Comparison of ENCODE assay signal across 13 mouse cellular contexts in genomic region chr5:98179606-98180005, GRCm38 (mm10). TPM values are rescaled to one million over a fixed set of nuclear protein-coding genes. Genes with fewer than 3 reads are reported as not detected.
DNase-seq lines count a peak whose midpoint lies in the region; ATAC-seq and TF ChIP-seq lines count a peak whose summit lies in the region.
"Had no signal": no experiment of that assay in that cellular context is flagged by ENCODE, and none has a peak within 500 bp of the region (broad histone marks: within the 10 kb centered on the region; RNA-seq: fewer than 3 reads in every experiment).

No protein-coding gene starts in this region.

- intact Hi-C loops in heart, postnatal 36 days (cut with DNase I): loop anchor here (10.0 kb wide), 1 partner anchor 845 kb away; no protein-coding TSS in a partner anchor

- peak overlapping the region; percentile 45 for H3K4me2 ChIP-seq in hindbrain, embryonic 12.5 days (replicated peaks)
- peak overlapping the region; percentile 49 for H3K4me2 ChIP-seq in midbrain, postnatal 0 days (ENCODE audit: low read depth, low read length, poor library complexity, severe bottlenecking)
- H3K4me2 ChIP-seq: liver, embryonic 13.5 days had no signal

- no peaks in the 10 kb centered on the region for H3K27me3 ChIP-seq in cerebellum, adult 2 months (ENCODE audit: control insufficient read depth, insufficient read depth, low read length)
- peaks cover 53% of the 10 kb centered on the region for H3K27me3 ChIP-seq in hindbrain, embryonic 12.5 days
- H3K27me3 ChIP-seq in midbrain, postnatal 0 days (ENCODE audit: insufficient read depth, low read length): peaks cover 41% of the 10 kb centered on the region

- TF ChIP-seq POLR2A in cerebellum, adult 2 months (IDR thresholded peaks at IDR 0.05; ENCODE audit: borderline replicate concordance, insufficient read depth, low read length): no peak

- H3K27ac ChIP-seq in cerebellum, adult 2 months (ENCODE audit: insufficient read depth, low read length): no peak overlapping the region; the same call in 1 of the 2 replicates
- H3K27ac ChIP-seq in hindbrain, embryonic 12.5 days: no peak overlapping the region
- no peak overlapping the region for H3K27ac ChIP-seq in midbrain, postnatal 0 days (ENCODE audit: low read depth, low read length)
- H3K27ac ChIP-seq: heart, embryonic 13.5 days; liver, embryonic 13.5 days; macrophage had no signal

- no peaks in the 10 kb centered on the region for H3K9me3 ChIP-seq in hindbrain, embryonic 12.5 days (replicated peaks)
- no peaks in the 10 kb centered on the region for H3K9me3 ChIP-seq in midbrain, postnatal 0 days (ENCODE audit: low read length)
- H3K9me3 ChIP-seq: heart, embryonic 13.5 days; liver, embryonic 13.5 days had no signal

- H3K36me3 ChIP-seq in hindbrain, embryonic 12.5 days: no peaks in the 10 kb centered on the region
- H3K36me3 ChIP-seq in midbrain, postnatal 0 days (ENCODE audit: insufficient read depth, low read length): no peaks in the 10 kb centered on the region
- H3K36me3 ChIP-seq: heart, embryonic 13.5 days; liver, embryonic 13.5 days had no signal

- DNase-seq in cerebellum, adult 2 months: peak; percentile 30 to 50
- DNase-seq in cerebellum, postnatal 36 days: no peak
- DNase-seq in embryo, embryonic 10.5 days (ENCODE audit: low spot score): peak; percentile 71
- peak; percentile 57 for DNase-seq in midbrain, postnatal 0 days (ENCODE audit: low spot score)
- no peak for DNase-seq in heart, postnatal 36 days
- no peak for DNase-seq in ovary, postnatal 14 days (ENCODE audit: low spot score)
- DNase-seq: adrenal gland, adult 2 months; liver, embryonic 13.5 days had no signal

- no peaks in the 10 kb centered on the region for H3K4me1 ChIP-seq in cerebellum, adult 2 months (ENCODE audit: control insufficient read depth, insufficient read depth, low read length)
- peaks cover 25% of the 10 kb centered on the region for H3K4me1 ChIP-seq in hindbrain, embryonic 12.5 days
- H3K4me1 ChIP-seq in midbrain, postnatal 0 days (ENCODE audit: insufficient read depth, low read length): 0 out of 2 replicates have a peak, but pooled peaks cover 4% of the 10 kb centered on the region
- H3K4me1 ChIP-seq: liver, embryonic 13.5 days had no signal

- H3K4me3 ChIP-seq in cerebellum, adult 2 months (replicated peaks; ENCODE audit: insufficient read depth, low read depth, low read length): peak overlapping the region; percentile 28
- peak overlapping the region; percentile 37; the same call in 1 of the 2 replicates for H3K4me3 ChIP-seq in hindbrain, embryonic 12.5 days
- H3K4me3 ChIP-seq in midbrain, postnatal 0 days (ENCODE audit: low read depth, low read length): peak overlapping the region; percentile 27
- H3K4me3 ChIP-seq: liver, embryonic 13.5 days had no signal

- no peak for ATAC-seq in hindbrain, embryonic 12.5 days (ENCODE audit: low FRiP score)
- no peak for ATAC-seq in midbrain, postnatal 0 days (ENCODE audit: low FRiP score)
- ATAC-seq in inflammation-experienced regulatory T-cells, adult 6 months: no peak

- 47% methylated on average over 12 of the region's 12 CpGs for WGBS in cerebellum, adult 2 months
- 2% methylated on average over 12 of the region's 12 CpGs for WGBS in hindbrain, embryonic 12.5 days
- 2% methylated on average over 12 of the region's 12 CpGs for WGBS in midbrain, postnatal 0 days

- TF ChIP-seq CTCF in cerebellum, adult 2 months (IDR thresholded peaks at IDR 0.05; ENCODE audit: borderline replicate concordance, insufficient read depth, low read depth, low read length): no peak
- no peak for TF ChIP-seq CTCF in midbrain, postnatal 0 days (IDR thresholded peaks at IDR 0.05)

- no peak overlapping the region for H3K9ac ChIP-seq in hindbrain, embryonic 12.5 days
- H3K9ac ChIP-seq in midbrain, postnatal 0 days (replicated peaks; ENCODE audit: low read length, poor library complexity, severe bottlenecking): no peak overlapping the region
- H3K9ac ChIP-seq: heart, embryonic 13.5 days; liver, embryonic 13.5 days had no signal

RNA-seq across cellular contexts. Expression of gene Prdm8, which starts 12.6 kb away (rescaled TPM):
- polyA plus RNA-seq in cerebellum, adult 2 months (2012; rRNA removed): 11.1 and 15.5 TPM in 2 replicates
- polyA plus RNA-seq in hindbrain, embryonic 12.5 days (2016; fragmentation: Nextera tagmentation; extraction: Ambion mirVana): 2.8 and 3.2 TPM in 2 replicates
- 8.5 and 12.8 TPM in 2 replicates for total RNA-seq in midbrain, postnatal 0 days (2014; rRNA removed)
- polyA plus RNA-seq in midbrain, postnatal 0 days (2015; fragmentation: Nextera tagmentation; extraction: Ambion mirVana): 0.56 and 0.62 TPM in 2 replicates
- not detected for polyA plus RNA-seq in inflammation-experienced regulatory T-cells, adult 6 months (2017; shearing (Covaris generic))
- under 1 TPM; 0.25 to 0.35 TPM for total RNA-seq in heart, postnatal 36 days (2021)
- total RNA-seq: MEL had no signal
- polyA plus RNA-seq: liver, embryonic 13.5 days; macrophage had no signal

Comparison
In these comparisons a context has a peak if more than half of its experiments do, and no peak if none do; other contexts are left out.
1. DNase-seq: peak in cerebellum, adult 2 months (2 of 2), embryo, embryonic 10.5 days (single experiment) and midbrain, postnatal 0 days (single experiment); none in cerebellum, postnatal 36 days (0 of 2), heart, postnatal 36 days (0 of 2) and ovary, postnatal 14 days (single experiment).
2. Peak in every context shown above with its lines, with median percentiles within 50 percentile points of each other: H3K4me3 ChIP-seq.